Mouse (Mus musculus) heart, embryonic 16.5 days (tissue): ENCODE results near the gene Sh3rf1. TPM values are rescaled to one million over a fixed set of nuclear protein-coding genes. Genes with fewer than 3 reads are reported as not detected.

Source experiments
- ATAC-seq: fragments of 200-750 bp; cut with Nextera tagmentation; replicated peaks from 2 replicates; pipeline ENCODE4 v1.8.0; 2017; ENCODE audit warnings: moderate number of reproducible peaks; ENCODE audit not compliant: insufficient read depth, low FRiP score; ENCODE audit errors: extremely low read depth
- H3K27ac ChIP-seq: fragments of 300-500 bp; sonication (generic); 2 replicates; pipeline ENCODE4 v1.5.1; 2014; ENCODE audit warnings: mild to moderate bottlenecking, low read length, control low read depth, moderate library complexity
- H3K27me3 ChIP-seq: fragments of 300-500 bp; sonication (generic); 2 replicates; pipeline ENCODE4 v1.6.1; 2014; ENCODE audit warnings: low read length, mixed read lengths; ENCODE audit not compliant: control insufficient read depth, insufficient read depth
- H3K36me3 ChIP-seq: fragments of 300-500 bp; sonication (generic); 2 replicates; pipeline ENCODE4 v1.6.1; 2014; ENCODE audit not compliant: control insufficient read depth, insufficient read depth
- H3K4me1 ChIP-seq: fragments of 300-500 bp; sonication (generic); 2 replicates; pipeline ENCODE4 v1.6.1; 2014; ENCODE audit warnings: low read length, mixed read lengths; ENCODE audit not compliant: control insufficient read depth, insufficient read depth
- H3K4me2 ChIP-seq: fragments of 300-500 bp; sonication (generic); 2 replicates; pipeline ENCODE4 v1.6.1; 2014; ENCODE audit warnings: low read depth, mild to moderate bottlenecking, control low read depth, low read length
- H3K4me3 ChIP-seq: fragments of 300-500 bp; sonication (generic); 2 replicates; pipeline ENCODE4 v1.5.1; 2014; ENCODE audit warnings: mild to moderate bottlenecking, control low read depth, low read length
- H3K9ac ChIP-seq: fragments of 300-500 bp; sonication (generic); 2 replicates; pipeline ENCODE4 v1.6.1; 2014; ENCODE audit warnings: low read length, control low read depth
- H3K9me3 ChIP-seq: fragments of 300-500 bp; sonication (generic); replicated peaks from 2 replicates; pipeline ENCODE4 v1.6.1; 2016; ENCODE audit warnings: low read length; ENCODE audit not compliant: control insufficient read depth
- WGBS: fragments of 180-500 bp; shearing (Covaris S2); extraction: QIAGEN DNeasy Blood & Tissue Kit; methylation state at CpG from one replicate; pipeline ENCODE4 v1.1.7; 2014; 5-methylcytosine and 5-hydroxymethylcytosine counted together
- polyA plus RNA-seq: library from polyadenylated mRNA; unstranded; fragments of >200 nt; fragmentation: Nextera tagmentation; extraction: Ambion mirVana; gene quantifications from 2 replicates; pipeline ENCODE4 v1.2.1, GENCODE M21; 2015

Sh3rf1 gene
- polyA plus RNA-seq, 1 experiment from 2014 or later = 5.3 TPM

- Histone ChIP-seq H3K4me1 (no peaks in the 10 kb centered on the region), H3K27me3 (no peaks in the 10 kb centered on the region), H3K9ac (no peak overlapping the region), H3K4me2 (no peak overlapping the region), H3K27ac (no peak overlapping the region), H3K9me3 (no peaks in the 10 kb centered on the region), H3K36me3 (no peaks in the 10 kb centered on the region), H3K4me3 (no peak overlapping the region)
- no peak for ATAC-seq
- WGBS = 73% methylated on average over 6 of the region's 6 CpGs
Observed at GRCm38 (mm10) chr8:61339629-61340028, 116.0 kb downstream of the Sh3rf1 start.

DNA sequence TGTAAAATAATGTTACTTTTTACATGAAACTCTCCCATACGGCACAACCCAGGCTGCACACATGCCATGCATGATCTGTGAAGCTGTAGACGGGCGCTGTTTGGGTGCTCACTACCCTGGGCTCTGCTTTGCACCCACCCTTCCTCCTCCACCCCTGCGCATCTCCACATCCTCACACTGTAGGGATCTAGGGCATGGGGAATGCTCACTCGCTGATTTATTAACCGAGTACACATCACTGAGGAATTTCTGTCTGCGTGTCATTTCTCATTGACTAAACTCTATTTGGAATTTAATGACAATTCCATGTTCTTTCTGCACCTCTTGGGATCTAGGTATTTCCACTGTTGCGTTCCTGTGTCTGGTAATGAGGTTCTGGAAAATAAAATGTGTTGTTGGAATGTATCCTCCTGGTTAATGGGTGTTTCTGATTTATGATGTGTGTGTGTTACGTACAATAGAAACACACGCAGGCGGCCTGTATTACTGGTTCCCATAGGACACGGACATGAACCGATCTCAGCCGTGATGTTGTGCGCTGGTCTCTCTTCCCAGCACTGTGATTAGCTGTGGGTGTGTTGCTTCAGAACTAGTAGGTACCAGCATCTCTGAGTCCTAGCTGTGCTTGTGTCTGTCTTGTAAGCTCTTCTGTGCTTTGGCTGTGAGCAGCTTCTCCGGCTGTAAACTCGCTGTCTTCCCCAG, 116.8 kb downstream of the Sh3rf1 start:
- no peaks in the 10 kb centered on the region for H3K4me1 ChIP-seq
- ATAC-seq = no peak
- H3K9me3 ChIP-seq = no peaks in the 10 kb centered on the region
- no peak overlapping the region for H3K4me2 ChIP-seq
- 84% methylated on average over 17 of the region's 17 CpGs for WGBS
- H3K4me3 ChIP-seq = no peak overlapping the region
- H3K27ac ChIP-seq = no peak overlapping the region
- H3K27me3 ChIP-seq = no peaks in the 10 kb centered on the region
- no peak overlapping the region for H3K9ac ChIP-seq
- no peaks in the 10 kb centered on the region for H3K36me3 ChIP-seq

GRCm38 (mm10) chr8:61341587-61342441, 118.1 kb downstream of the Sh3rf1 start:
- H3K36me3 ChIP-seq = no peaks in the 10 kb centered on the region
- no peaks in the 10 kb centered on the region for H3K9me3 ChIP-seq
- ATAC-seq = no peak
- no peak overlapping the region for H3K9ac ChIP-seq
- no peak overlapping the region for H3K27ac ChIP-seq
- 65% methylated on average over 12 of the region's 12 CpGs for WGBS
- H3K4me3 ChIP-seq = no peak overlapping the region
- H3K4me1 ChIP-seq = no peaks in the 10 kb centered on the region
- no peak overlapping the region for H3K4me2 ChIP-seq
- H3K27me3 ChIP-seq = no peaks in the 10 kb centered on the region

GRCm38 (mm10) chr8:61342473-61343026, 118.9 kb downstream of the Sh3rf1 start:
- H3K27ac ChIP-seq = no peak overlapping the region
- 64% methylated on average over 7 of the region's 7 CpGs for WGBS

DNA sequence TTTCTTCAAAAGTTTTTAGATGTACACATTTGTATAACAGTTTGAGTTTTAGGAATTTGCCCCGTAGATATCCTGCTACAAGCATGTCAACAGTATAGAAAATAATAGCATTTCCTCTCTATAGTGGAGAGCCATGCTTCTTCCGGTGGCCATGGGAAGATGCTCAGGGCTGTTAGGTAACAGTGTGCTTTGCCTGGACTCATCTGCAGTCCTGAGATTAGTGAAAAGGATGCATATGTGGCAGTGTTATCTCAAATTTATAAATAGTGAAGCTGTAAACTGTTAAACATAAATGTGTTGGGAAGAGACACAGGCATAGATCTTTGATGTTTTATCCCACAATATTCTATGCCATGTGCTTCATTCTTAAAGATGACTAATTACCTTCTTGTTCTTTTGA, 120.8 kb downstream of the Sh3rf1 start:
- no peaks in the 10 kb centered on the region for H3K9me3 ChIP-seq
- no peak overlapping the region for H3K9ac ChIP-seq
- H3K4me1 ChIP-seq = peaks cover 11% of the 10 kb centered on the region
- no peak for ATAC-seq
- no peaks in the 10 kb centered on the region for H3K27me3 ChIP-seq
- 78% methylated on average over 2 of the region's 2 CpGs for WGBS
- no peak overlapping the region for H3K27ac ChIP-seq
- no peak overlapping the region for H3K4me3 ChIP-seq
- no peak overlapping the region for H3K4me2 ChIP-seq
- H3K36me3 ChIP-seq = no peaks in the 10 kb centered on the region

More at GRCm38 (mm10) chr8:61342473-61343026, 118.9 kb downstream of the Sh3rf1 start:
- no peak overlapping the region for H3K4me3 ChIP-seq
- no peaks in the 10 kb centered on the region for H3K36me3 ChIP-seq
- H3K27me3 ChIP-seq = no peaks in the 10 kb centered on the region
- H3K9me3 ChIP-seq = no peaks in the 10 kb centered on the region
- no peaks in the 10 kb centered on the region for H3K4me1 ChIP-seq
- no peak overlapping the region for H3K9ac ChIP-seq
- ATAC-seq = no peak
- H3K4me2 ChIP-seq = no peak overlapping the region

GRCm38 (mm10) chr8:61346941-61347340, 123.3 kb downstream of the Sh3rf1 start:
- H3K4me1 ChIP-seq = peaks cover 11% of the 10 kb centered on the region
- peaks cover 3% of the 10 kb centered on the region; the same call in 1 of the 2 replicates for H3K36me3 ChIP-seq
- no peak overlapping the region for H3K4me3 ChIP-seq
- H3K9ac ChIP-seq = no peak overlapping the region
- no peak overlapping the region for H3K4me2 ChIP-seq
- WGBS = 84% methylated on average over 6 of the region's 6 CpGs
- no peak overlapping the region for H3K27ac ChIP-seq
- no peaks in the 10 kb centered on the region for H3K9me3 ChIP-seq
- no peaks in the 10 kb centered on the region for H3K27me3 ChIP-seq
- no peak for ATAC-seq

GRCm38 (mm10) chr8:61347526-61347925, 123.9 kb downstream of the Sh3rf1 start:
- ATAC-seq = no peak
- no peak overlapping the region for H3K4me3 ChIP-seq
- H3K27ac ChIP-seq = no peak overlapping the region
- H3K4me1 ChIP-seq = peaks cover 11% of the 10 kb centered on the region
- H3K9me3 ChIP-seq = no peaks in the 10 kb centered on the region
- no peaks in the 10 kb centered on the region for H3K27me3 ChIP-seq
- H3K4me2 ChIP-seq = no peak overlapping the region
- WGBS = 85% methylated on average over 6 of the region's 6 CpGs
- peaks cover 3% of the 10 kb centered on the region; the same call in 1 of the 2 replicates for H3K36me3 ChIP-seq
- no peak overlapping the region for H3K9ac ChIP-seq

GRCm38 (mm10) chr8:61348029-61348428, 124.4 kb downstream of the Sh3rf1 start:
- Histone ChIP-seq H3K27me3 (no peaks in the 10 kb centered on the region), H3K27ac (no peak overlapping the region), H3K36me3 (peaks cover 3% of the 10 kb centered on the region; the same call in 1 of the 2 replicates), H3K4me1 (peaks cover 11% of the 10 kb centered on the region), H3K4me2 (no peak overlapping the region), H3K9ac (no peak overlapping the region), H3K9me3 (no peaks in the 10 kb centered on the region), H3K4me3 (no peak overlapping the region)
- 75% methylated on average over 5 of the region's 5 CpGs for WGBS
- no peak for ATAC-seq

GRCm38 (mm10) chr8:61348518-61348917, 124.8 kb downstream of the Sh3rf1 start:
- WGBS = 19% methylated on average over 8 of the region's 8 CpGs
- no peaks in the 10 kb centered on the region for H3K9me3 ChIP-seq
- H3K9ac ChIP-seq = no peak overlapping the region
- H3K27ac ChIP-seq = no peak overlapping the region
- no peak for ATAC-seq
- H3K36me3 ChIP-seq = peaks cover 3% of the 10 kb centered on the region; the same call in 1 of the 2 replicates
- H3K4me2 ChIP-seq = no peak overlapping the region
- no peaks in the 10 kb centered on the region for H3K27me3 ChIP-seq
- no peak overlapping the region for H3K4me3 ChIP-seq
- peaks cover 11% of the 10 kb centered on the region for H3K4me1 ChIP-seq
